15 mouse cellular contexts compared by ENCODE assay signal in the genomic region with DNA sequence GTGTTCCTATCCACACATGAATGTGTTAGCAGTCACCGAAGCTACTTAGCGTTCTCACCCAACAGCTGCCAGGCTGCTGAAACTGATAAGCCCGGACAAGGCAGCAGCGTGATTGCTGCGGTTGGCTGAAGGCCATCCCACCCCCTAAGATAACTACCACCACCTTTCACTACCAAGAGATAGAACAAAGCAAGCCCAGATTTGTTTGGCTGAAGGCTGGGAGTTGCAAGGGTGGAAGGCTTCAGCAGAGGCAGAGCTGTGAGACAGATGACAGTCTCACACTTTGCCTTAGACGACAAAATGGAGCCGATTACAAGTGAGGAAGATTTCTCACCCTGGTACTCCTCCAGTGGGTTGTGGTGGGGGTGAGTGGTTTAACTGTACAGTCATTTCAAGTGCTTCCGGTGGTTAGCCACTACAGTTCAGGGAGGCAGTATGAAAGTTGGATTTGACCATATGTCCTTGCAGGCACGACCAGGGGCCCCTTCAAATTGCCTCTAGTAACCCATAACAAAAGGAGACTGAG. TPM values are rescaled to one million over a fixed set of nuclear protein-coding genes. Genes with fewer than 3 reads are reported as not detected.
DNase-seq lines count a peak whose midpoint lies in the region; ATAC-seq and TF ChIP-seq lines count a peak whose summit lies in the region.
"Had no signal": no experiment of that assay in that cellular context is flagged by ENCODE, and none has a peak within 500 bp of the region (broad histone marks: within the 10 kb centered on the region; RNA-seq: fewer than 3 reads in every experiment).

No protein-coding gene starts in this region.

- TF ChIP-seq CTCF in CH12.LX (conservative IDR thresholded peaks at IDR 0.05 in 1 of 2, IDR thresholded peaks at IDR 0.05 in 1 of 2; ENCODE audit: low read depth in 2 of 2, low read length in 2 of 2) = no peak
- no peak for TF ChIP-seq CTCF in gastrocnemius, adult 2 months (IDR thresholded peaks at IDR 0.05)

- TF ChIP-seq POLR2A in CH12.LX (IDR thresholded peaks at IDR 0.05; ENCODE audit: low read depth, low read length) = no peak

- in situ Hi-C loops in CH12.LX (cut with MboI; ENCODE audit: low pct_ligation_motif_present, low pct_unique_long_range_greater_than_20kb, low sequenced_read_pairs) = no loop called here

- peaks cover 9 to 28% of the 10 kb centered on the region in 2 experiments; a peak in 3 of 4 replicates for H3K4me1 ChIP-seq in CH12.LX (ENCODE audit: control insufficient read depth in 1 of 2, insufficient read depth in 2 of 2)
- H3K4me1 ChIP-seq in heart, embryonic 13.5 days = peaks cover 34% of the 10 kb centered on the region

- H3K4me2 ChIP-seq in CH12.LX (ENCODE audit: insufficient read depth, low read depth, poor library complexity, severe bottlenecking) = peak overlapping the region; percentile 80
- H3K4me2 ChIP-seq in heart, embryonic 13.5 days = peak overlapping the region; percentile 59
- H3K4me2 ChIP-seq: embryonic facial prominence, embryonic 13.5 days; forebrain, embryonic 15.5 days; stomach, embryonic 15.5 days had no signal

- DNase-seq in heart, adult 11 months = peak; percentile 96
- no peak for DNase-seq in heart, postnatal 25 days (ENCODE audit: low spot score)
- DNase-seq in CH12.LX (ENCODE audit: extremely low read depth) = peak; percentile 59
- DNase-seq in gastrocnemius, adult 2 months = no peak
- DNase-seq in frontal cortex, postnatal 25 days (ENCODE audit: low spot score in 2 of 2) = no peak
- DNase-seq in left cerebral cortex, postnatal 10 days (ENCODE audit: extremely low spot score in 1 of 2, low spot score in 2 of 2) = no peak
- DNase-seq: cerebellum, adult 9-11 months; right cerebral cortex, adult 18-20 months had no signal

- H3K9me3 ChIP-seq in CH12.LX (replicated peaks; ENCODE audit: low read length) = peaks cover 5% of the 10 kb centered on the region
- no peaks in the 10 kb centered on the region for H3K9me3 ChIP-seq in heart, embryonic 13.5 days
- H3K9me3 ChIP-seq: embryonic facial prominence, embryonic 13.5 days; forebrain, embryonic 15.5 days; stomach, embryonic 15.5 days had no signal

- no peaks in the 10 kb centered on the region for H3K36me3 ChIP-seq in CH12.LX (replicated peaks in 1 of 2; ENCODE audit: control insufficient read depth in 1 of 2, insufficient read depth in 1 of 2, low read length in 1 of 2)
- no peaks in the 10 kb centered on the region for H3K36me3 ChIP-seq in heart, embryonic 13.5 days
- H3K36me3 ChIP-seq: embryonic facial prominence, embryonic 13.5 days; forebrain, embryonic 15.5 days; stomach, embryonic 15.5 days had no signal

- no peak overlapping the region for H3K27ac ChIP-seq in CH12.LX (ENCODE audit: insufficient read depth, low read depth)
- peak overlapping the region; percentile 92 for H3K27ac ChIP-seq in heart, embryonic 13.5 days (replicated peaks)
- H3K27ac ChIP-seq in gastrocnemius, adult 2 months = no peak overlapping the region
- H3K27ac ChIP-seq: embryonic facial prominence, embryonic 13.5 days; forebrain, embryonic 15.5 days; left cerebral cortex, adult 2 months; liver, embryonic 14.5 days; stomach, embryonic 15.5 days had no signal

- no peak for TF ChIP-seq RAD21 in CH12.LX (IDR thresholded peaks at IDR 0.05; ENCODE audit: low read depth, low read length)

- no peaks in the 10 kb centered on the region for H3K79me2 ChIP-seq in CH12.LX (replicated peaks; ENCODE audit: control insufficient read depth, extremely low read depth, insufficient read depth, poor library complexity, severe bottlenecking)

- no peak overlapping the region for H3K4me3 ChIP-seq in CH12.LX (replicated peaks in 1 of 3; ENCODE audit: low read depth in 2 of 3, low read length in 2 of 3, poor library complexity in 1 of 3)
- H3K4me3 ChIP-seq in heart, embryonic 13.5 days = peak overlapping the region; percentile 11; the same call in 1 of the 2 replicates
- no peak overlapping the region for H3K4me3 ChIP-seq in gastrocnemius, adult 2 months
- H3K4me3 ChIP-seq: embryonic facial prominence, embryonic 13.5 days; forebrain, embryonic 15.5 days; left cerebral cortex, adult 2 months; stomach, embryonic 15.5 days had no signal

- 2% methylated on average over 9 of the region's 9 CpGs for WGBS in heart, embryonic 13.5 days

- H3K9ac ChIP-seq in CH12.LX (ENCODE audit: insufficient read depth, low read depth) = no peak overlapping the region
- peak overlapping the region; percentile 63 for H3K9ac ChIP-seq in heart, embryonic 13.5 days
- H3K9ac ChIP-seq: embryonic facial prominence, embryonic 13.5 days; forebrain, embryonic 15.5 days; liver, embryonic 14.5 days; stomach, embryonic 15.5 days had no signal

- peak; percentile 73; the same call in 1 of the 2 replicates for TF ChIP-seq EP300 in CH12.LX (IDR thresholded peaks at IDR 0.05; ENCODE audit: low read length)

- intact Hi-C loops in heart, postnatal 25 days (cut with DNase I) = no loop called here
- intact Hi-C loops in gastrocnemius, adult 2 months (cut with DNase I) = no loop called here
- intact Hi-C loops in left cerebral cortex, postnatal 10 days (cut with DNase I) = loop anchor here (10.0 kb wide), 1 partner anchor 64 kb away; no protein-coding TSS in a partner anchor

- dilution Hi-C loops in CH12.LX (cut with MboI; ENCODE audit: extremely low pct_ligation_motif_present, extremely low pct_unique_long_range_greater_than_20kb, low sequenced_read_pairs) = no loop called here

- peaks cover 39% of the 10 kb centered on the region for H3K27me3 ChIP-seq in CH12.LX (replicated peaks)
- H3K27me3 ChIP-seq in heart, embryonic 13.5 days (replicated peaks) = peaks cover 28% of the 10 kb centered on the region
- H3K27me3 ChIP-seq: forebrain, embryonic 15.5 days; stomach, embryonic 15.5 days had no signal

- ATAC-seq in heart, embryonic 13.5 days (ENCODE audit: extremely low read depth, insufficient number of reproducible peaks, low FRiP score, low TSS enrichment) = no peak
- ATAC-seq in megakaryocyte, adult 5-6 weeks (ENCODE audit: poor library complexity, severe bottlenecking) = peak; percentile 51
- ATAC-seq: forebrain, embryonic 15.5 days had no signal

TF ChIP-seq in CH12.LX, 34 proteins besides CTCF, POLR2A, EP300 and RAD21 (continues in another document):
- TF ChIP-seq ZNF384 (IDR thresholded peaks at IDR 0.05; ENCODE audit: low read depth, low read length) (no peak), ZKSCAN1 (IDR thresholded peaks at IDR 0.05; ENCODE audit: borderline replicate concordance, low read depth, low read length) (no peak), JUND (conservative IDR thresholded peaks at IDR 0.05; ENCODE audit: low read depth, low read length) (peak; percentile 68; the same call in 1 of the 2 replicates), MAFK (IDR thresholded peaks at IDR 0.05; ENCODE audit: insufficient replicate concordance, low read length) (peak; percentile 98), GABPA (IDR thresholded peaks at IDR 0.05; ENCODE audit: insufficient replicate concordance, low read depth, low read length) (no peak), IRF4 (IDR thresholded peaks at IDR 0.05; ENCODE audit: low read depth, low read length) (peak; percentile 96), RCOR1 (conservative IDR thresholded peaks at IDR 0.05; ENCODE audit: low read depth, low read length) (peak; percentile 96), ZMIZ1 (IDR thresholded peaks at IDR 0.05; ENCODE audit: low read depth, low read length) (no peak), CHD2 (IDR thresholded peaks at IDR 0.05; ENCODE audit: low read length) (no peak), ZC3H11A (IDR thresholded peaks at IDR 0.05; ENCODE audit: low read depth, low read length) (no peak), ELF1 (IDR thresholded peaks at IDR 0.05; ENCODE audit: low read depth, low read length) (no peak), SIN3A (IDR thresholded peaks at IDR 0.05; ENCODE audit: low read length) (0 out of 2 replicates have a peak, but pooled peaks have one; percentile 6), USF1 (IDR thresholded peaks at IDR 0.05; ENCODE audit: low read depth, low read length) (no peak), TCF12 (IDR thresholded peaks at IDR 0.05; ENCODE audit: low read depth, low read length) (no peak; the same call in 1 of the 2 replicates), ETS1 (conservative IDR thresholded peaks at IDR 0.05; ENCODE audit: low read depth, low read length) (peak; percentile 76), CHD1 (IDR thresholded peaks at IDR 0.05; ENCODE audit: low read depth, low read length) (no peak), E2F4 (IDR thresholded peaks at IDR 0.05; ENCODE audit: insufficient replicate concordance, low read depth, low read length) (no peak), JUN (IDR thresholded peaks at IDR 0.05; ENCODE audit: insufficient read depth, low read depth, low read length) (peak; percentile 51; the same call in 1 of the 2 replicates), UBTF (IDR thresholded peaks at IDR 0.05; ENCODE audit: low read depth, low read length) (no peak), MXI1 (IDR thresholded peaks at IDR 0.05; ENCODE audit: low read depth, low read length) (no peak), MAZ (IDR thresholded peaks at IDR 0.05; ENCODE audit: low read depth, low read length) (peak; percentile 85; the same call in 1 of the 2 replicates), USF2 (conservative IDR thresholded peaks at IDR 0.05; ENCODE audit: low read depth, low read length) (no peak), POLR2AphosphoS2 (IDR thresholded peaks at IDR 0.05; ENCODE audit: low read depth, low read length) (no peak), NELFE (IDR thresholded peaks at IDR 0.05; ENCODE audit: low read depth, low read length) (no peak)

RNA-seq across cellular contexts. Expression of gene Sbf2, which starts 4.4 kb away (rescaled TPM):
- 10 to 100 TPM; 48.7 to 49.7 TPM for total RNA-seq in heart, postnatal 25 days (2021)
- total RNA-seq in CH12.LX (2012; rRNA removed) = 9.5 and 11.4 TPM in 2 replicates
- total RNA-seq in CH12.LX (2014; rRNA removed) = 8.9 and 9.5 TPM in 2 replicates
- polyA plus RNA-seq in CH12.LX (2012; ENCODE audit: insufficient read length, low read depth) = 19.1 and 21.5 TPM in 2 replicates
- 25.7 and 26.6 TPM in 2 replicates for polyA plus RNA-seq in heart, embryonic 13.5 days (2015; fragmentation: Nextera tagmentation; extraction: Ambion mirVana)
- total RNA-seq in megakaryocyte, adult 5-6 weeks (2015) = 4.3 and 4.6 TPM in 2 replicates
- 2.2 and 2.5 TPM in 2 replicates for total RNA-seq in megakaryocyte, adult 5-6 weeks (2017)
- 10 to 100 TPM; 11.2 to 14.8 TPM for total RNA-seq in gastrocnemius, adult 2 months (2021)
- 10 to 100 TPM; 78.8 to 81.4 TPM for total RNA-seq in left cerebral cortex, postnatal 10 days (2021)

RNA-seq across cellular contexts. Expression of gene Adm, which starts 8.3 kb away (rescaled TPM):
- total RNA-seq in heart, postnatal 25 days (2021) = 10 to 100 TPM in 1 of 2 experiments, 1 to 10 TPM in 1; 9.6 to 13.0 TPM
- total RNA-seq in CH12.LX (2012; rRNA removed) = 13.2 and 23.2 TPM in 2 replicates
- 14.0 and 16.0 TPM in 2 replicates for total RNA-seq in CH12.LX (2014; rRNA removed)
- 6.9 and 7.4 TPM in 2 replicates for polyA plus RNA-seq in CH12.LX (2012; ENCODE audit: insufficient read length, low read depth)
- 9.8 and 12.0 TPM in 2 replicates for polyA plus RNA-seq in heart, embryonic 13.5 days (2015; fragmentation: Nextera tagmentation; extraction: Ambion mirVana)
- total RNA-seq in megakaryocyte, adult 5-6 weeks (2015) = 0.13 TPM in 1 of 2 replicates, not detected in the other
- total RNA-seq in megakaryocyte, adult 5-6 weeks (2017) = not detected in 2 replicates
- total RNA-seq in gastrocnemius, adult 2 months (2021) = 1 to 10 TPM; 2.2 to 4.6 TPM
- 1 to 10 TPM; 1.5 to 3.4 TPM for total RNA-seq in left cerebral cortex, postnatal 10 days (2021)

Comparison
In these comparisons a context has a peak if more than half of its experiments do, and no peak if none do; other contexts are left out.
1. DNase-seq: peak in heart, adult 11 months (single experiment) and CH12.LX (single experiment); none in heart, postnatal 25 days (single experiment), gastrocnemius, adult 2 months (single experiment), frontal cortex, postnatal 25 days (0 of 2) and left cerebral cortex, postnatal 10 days (0 of 2).